Mouse (Mus musculus): ENCODE data around the gene Fnip2.

The Fnip2 gene

DNA sequence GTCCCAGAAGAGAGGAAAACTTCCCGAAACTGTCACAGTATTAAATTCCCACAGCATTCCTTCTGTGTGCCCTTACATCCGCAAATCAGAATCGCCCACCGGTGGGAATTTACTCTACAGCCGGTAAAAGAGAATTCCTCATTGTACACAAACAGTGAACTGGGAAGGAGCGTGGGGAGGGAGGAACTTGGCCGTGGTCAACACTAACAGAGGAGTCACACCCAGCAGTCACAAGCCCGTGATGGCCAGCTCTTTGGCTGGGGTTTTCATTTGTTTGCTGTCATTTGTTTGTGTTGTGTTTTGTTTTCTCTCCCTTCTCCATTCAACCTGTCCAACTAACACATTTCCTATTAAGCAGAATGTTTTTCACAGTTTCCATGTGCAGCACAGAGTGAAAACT is 39.7 kb downstream of the Fnip2 start:
- DNase-seq, result no peak

GRCm38 (mm10) chr3:79527521-79527920 is 40.1 kb downstream of the Fnip2 start:
- no peak for DNase-seq

- no peak for DNase-seq
Observed at GRCm38 (mm10) chr3:79523349-79523748, 44.2 kb downstream of the Fnip2 start.

GRCm38 (mm10) chr3:79519862-79520261 is 47.7 kb downstream of the Fnip2 start:
- DNase-seq, result no peak

GRCm38 (mm10) chr3:79518761-79519527 is 48.7 kb downstream of the Fnip2 start:
- DNase-seq, result no peak

DNA sequence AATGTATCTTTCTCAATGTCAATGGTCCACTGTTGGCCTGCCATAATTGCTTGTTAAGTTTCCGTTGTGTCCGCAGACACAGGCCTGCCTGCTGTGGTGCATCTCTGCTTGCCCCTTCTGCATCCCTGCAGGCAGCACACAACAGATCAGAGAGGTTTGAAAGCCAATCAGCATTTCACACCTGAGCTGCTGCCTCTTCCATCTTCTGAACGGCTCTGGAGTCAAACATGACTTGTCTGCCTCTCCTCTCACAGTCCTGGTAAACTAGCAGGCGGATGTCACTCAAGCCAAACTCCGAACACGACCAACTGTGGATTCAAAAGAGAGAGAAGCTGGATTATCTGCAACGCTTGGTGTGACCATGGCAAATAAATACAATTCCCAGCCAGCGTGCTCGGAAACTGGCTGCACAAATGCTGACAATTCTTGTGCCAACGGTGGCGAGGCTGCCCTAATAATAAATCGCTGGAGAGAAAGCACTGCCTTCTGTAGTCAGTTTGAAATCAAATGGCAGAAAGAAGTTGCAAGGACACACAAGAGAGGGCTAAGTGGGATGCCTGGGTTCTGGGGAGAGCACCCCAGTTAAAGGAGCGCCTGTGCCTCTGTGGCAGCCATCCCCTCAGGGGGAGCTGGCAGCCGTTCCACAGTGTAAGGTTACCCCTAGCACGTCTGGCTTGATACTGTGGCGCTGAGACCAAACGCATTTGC is 49.6 kb downstream of the Fnip2 start:
- DNase-seq, result no peak

DNA sequence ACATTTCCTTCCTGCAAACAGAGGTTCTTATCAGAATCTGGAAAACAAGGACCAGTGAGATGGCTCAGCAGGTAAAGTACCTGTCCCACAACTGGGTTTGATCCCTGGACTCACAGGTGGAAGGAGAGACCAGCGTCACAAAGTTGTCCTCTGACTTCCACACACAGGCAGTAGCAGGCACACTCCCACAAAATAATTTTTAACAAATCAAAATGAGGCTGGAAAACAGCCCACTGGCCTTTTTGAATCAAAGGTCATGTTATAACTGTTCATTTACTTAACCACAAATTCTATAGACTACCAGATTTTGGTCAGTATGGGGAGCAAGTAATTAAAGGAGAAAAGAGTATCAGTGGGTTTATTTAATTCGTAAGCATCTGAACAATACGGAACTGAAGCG is 50.6 kb downstream of the Fnip2 start:
- DNase-seq, result no peak

GRCm38 (mm10) chr3:79516099-79516920 is 51.3 kb downstream of the Fnip2 start:
- DNase-seq, result no peak

GRCm38 (mm10) chr3:79514304-79514703 is 53.3 kb downstream of the Fnip2 start:
- DNase-seq, result no peak

- no peak for DNase-seq
Observed at GRCm38 (mm10) chr3:79501166-79501728, 66.3 kb downstream of the Fnip2 start.

DNA sequence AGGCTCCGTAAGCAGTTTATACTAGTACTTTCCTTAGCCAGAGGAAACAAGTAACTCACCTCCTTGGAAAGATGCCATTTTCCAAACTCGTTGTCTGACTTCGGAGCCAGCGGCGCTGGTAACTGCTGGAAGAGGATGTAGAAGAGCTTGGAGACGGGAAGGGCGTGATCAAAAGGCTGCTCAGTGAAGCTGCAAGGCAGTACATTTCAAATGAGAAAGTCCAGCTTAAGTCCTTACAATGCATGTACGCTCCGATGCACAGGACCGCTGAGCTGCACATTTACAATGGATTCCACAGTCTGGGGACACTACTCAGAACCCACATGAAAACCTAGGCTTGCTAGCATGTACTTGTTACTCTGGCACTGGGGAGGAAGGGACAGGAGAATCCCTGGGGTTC is 67.3 kb downstream of the Fnip2 start:
- DNase-seq, result no peak

- no peak for DNase-seq
Observed at GRCm38 (mm10) chr3:79496668-79497067, 70.9 kb downstream of the Fnip2 start.

GRCm38 (mm10) chr3:79495151-79495550 is 72.4 kb downstream of the Fnip2 start:
- DNase-seq, result no peak

DNA sequence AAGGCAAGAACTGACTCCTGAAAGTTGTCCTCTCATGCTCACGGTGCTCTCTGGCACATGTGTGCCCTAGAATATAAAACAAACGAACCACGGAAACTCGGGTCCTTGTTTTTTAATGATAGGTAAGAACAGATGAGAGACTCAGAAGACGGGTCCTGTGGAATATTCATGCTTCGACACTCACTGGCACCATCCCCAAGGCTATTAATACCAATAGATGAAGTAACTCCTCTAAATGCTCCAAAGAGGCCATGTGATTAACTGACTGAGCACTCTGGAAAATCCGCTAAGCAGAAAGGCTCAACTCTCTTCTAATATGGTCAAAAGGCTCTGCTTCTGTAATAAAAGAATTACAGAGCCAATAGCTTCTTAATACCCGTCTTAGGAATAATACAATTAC is 73.6 kb downstream of the Fnip2 start:
- no peak for DNase-seq

GRCm38 (mm10) chr3:79493064-79493463 is 74.5 kb downstream of the Fnip2 start:
- no peak for DNase-seq

DNA sequence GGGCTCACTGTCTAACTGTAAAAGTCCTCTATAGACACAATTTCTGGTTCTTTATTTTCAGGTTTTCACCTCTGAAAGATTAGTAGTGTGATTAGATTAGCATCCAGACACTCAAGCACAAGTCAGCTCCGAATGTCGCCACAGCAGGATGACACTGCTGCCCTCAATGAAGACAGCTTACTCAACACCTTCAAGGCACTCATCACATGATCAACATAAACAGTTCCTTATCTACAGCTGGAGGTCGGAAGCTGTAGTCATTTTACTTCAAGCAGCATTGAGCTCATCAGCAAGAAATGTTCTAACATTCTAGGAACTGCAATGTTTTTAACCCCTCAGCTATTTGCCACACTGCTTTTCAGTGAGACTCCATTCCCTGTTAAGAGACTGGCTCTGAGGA is 76.0 kb downstream of the Fnip2 start:
- no peak for DNase-seq

- DNase-seq, result no peak
Observed at GRCm38 (mm10) chr3:79490102-79490501, 77.5 kb downstream of the Fnip2 start.

- no peak for DNase-seq
Observed at GRCm38 (mm10) chr3:79488025-79488424, 79.6 kb downstream of the Fnip2 start.

DNA sequence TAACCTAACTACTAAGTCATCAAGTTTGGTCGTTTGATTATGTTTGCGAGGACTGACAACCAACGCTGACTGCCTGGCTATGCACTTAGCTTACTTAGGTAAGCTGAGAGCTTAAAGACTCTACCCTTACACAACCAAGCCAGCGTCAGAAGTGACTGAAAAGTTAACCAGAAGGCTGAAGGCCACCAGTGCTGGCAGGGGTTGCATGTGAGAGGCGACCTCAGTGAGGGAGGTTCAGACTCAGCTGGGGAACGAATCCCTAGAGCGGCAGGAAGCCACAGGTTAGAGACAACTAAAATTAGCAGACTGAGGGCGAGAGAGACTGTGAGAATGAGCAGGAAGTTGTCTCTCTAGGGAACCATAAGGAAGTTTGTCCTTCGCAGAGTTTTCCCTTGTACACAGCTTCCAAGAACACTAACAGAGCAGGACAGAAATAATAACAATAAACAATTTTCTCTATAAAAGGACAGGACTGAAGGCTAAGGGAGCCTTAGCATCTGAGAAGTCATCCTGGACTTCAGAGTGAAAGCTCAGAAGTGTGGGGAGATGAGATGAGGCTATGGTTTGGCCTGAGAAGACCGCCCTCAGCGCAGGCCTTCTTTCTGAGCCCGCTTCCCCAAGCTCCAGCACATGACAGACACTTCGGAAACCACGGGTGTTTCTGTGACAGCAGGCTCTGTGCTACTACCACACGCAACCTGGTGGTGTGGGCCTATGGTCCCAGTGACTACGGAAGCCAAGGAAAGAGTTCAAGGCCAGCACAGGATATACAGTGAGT is 83.1 kb downstream of the Fnip2 start:
- no peak for DNase-seq

DNA sequence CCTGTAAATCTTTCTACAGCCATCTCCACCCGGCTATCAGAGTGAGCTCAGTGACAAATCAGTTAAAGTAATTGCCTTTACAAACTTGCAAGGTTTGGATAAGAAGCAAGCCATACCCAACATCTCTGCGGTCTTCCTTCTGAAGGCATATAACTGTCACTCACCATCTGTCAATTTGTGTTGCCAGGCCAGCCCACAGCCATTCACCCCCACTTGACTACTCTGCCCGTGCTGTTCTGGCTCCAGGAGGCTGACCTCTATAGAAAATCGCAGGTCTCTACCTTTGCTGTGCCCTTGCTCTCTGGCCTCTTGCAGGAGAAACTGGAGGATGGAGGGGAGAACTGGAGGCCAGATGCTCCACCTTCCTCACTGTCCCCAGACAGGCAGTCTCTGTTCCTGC is 88.7 kb downstream of the Fnip2 start:
- DNase-seq, result no peak

DNA sequence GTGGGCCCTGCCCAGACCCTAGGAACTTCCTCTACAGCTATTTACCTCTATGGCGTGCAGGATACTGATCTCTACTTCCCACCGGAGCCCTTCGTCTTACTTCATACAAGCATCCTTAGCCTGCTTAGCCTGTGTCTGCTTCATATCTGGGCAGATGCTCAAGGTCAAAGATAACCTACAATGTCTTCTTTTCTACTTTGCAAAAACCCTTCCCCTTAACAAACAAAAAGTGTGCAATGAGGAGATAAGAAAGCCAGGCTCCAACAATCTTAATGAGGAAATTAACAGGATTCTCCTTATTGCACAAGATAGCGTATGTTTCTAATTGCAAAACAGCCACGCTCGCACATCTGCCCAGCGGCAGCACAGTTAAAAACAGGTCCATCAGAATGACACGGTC is 89.2 kb downstream of the Fnip2 start:
- no peak for DNase-seq

DNA sequence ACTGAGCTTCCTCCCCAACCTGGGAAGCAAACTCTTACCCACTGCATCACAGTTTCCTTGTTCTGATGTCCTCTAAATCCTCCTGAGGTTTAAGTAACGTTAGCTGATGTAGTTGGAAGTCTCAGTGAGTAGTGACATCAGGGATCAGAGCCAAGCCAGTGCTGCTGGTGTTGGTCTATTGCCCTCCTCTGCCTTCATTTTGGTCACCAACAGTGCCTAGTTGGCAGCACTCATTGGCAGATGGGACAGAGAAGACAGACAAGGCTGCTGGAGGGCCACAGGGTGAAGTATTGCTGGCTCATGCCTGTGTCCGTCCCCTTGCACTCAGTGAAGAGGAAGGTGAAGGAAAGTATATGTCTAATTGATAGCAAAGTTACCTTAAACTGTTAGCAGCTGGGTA is 91.6 kb downstream of the Fnip2 start:
- DNase-seq, result no peak

DNA sequence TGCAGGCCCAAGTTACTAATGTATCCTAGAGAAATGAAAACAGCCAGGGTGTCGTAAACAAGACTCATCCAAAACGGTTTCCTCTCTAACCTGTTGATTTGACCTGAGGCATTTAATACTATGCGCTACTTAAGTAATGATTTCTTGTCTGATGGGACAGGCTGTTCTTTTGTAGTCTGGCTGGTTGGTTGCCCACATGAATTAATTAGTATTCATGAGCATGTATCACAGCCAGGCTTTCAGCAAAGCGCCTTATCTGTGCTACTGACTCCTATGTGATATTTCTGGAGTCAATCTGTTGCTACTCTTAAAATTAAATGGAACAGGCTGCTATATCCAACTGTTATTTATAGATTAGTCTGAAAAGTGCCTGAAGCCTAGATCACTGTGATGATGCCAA is 92.7 kb downstream of the Fnip2 start:
- DNase-seq, result no peak
